Comparison of ENCODE assay signal across 16 mouse cellular contexts in the genomic region with DNA sequence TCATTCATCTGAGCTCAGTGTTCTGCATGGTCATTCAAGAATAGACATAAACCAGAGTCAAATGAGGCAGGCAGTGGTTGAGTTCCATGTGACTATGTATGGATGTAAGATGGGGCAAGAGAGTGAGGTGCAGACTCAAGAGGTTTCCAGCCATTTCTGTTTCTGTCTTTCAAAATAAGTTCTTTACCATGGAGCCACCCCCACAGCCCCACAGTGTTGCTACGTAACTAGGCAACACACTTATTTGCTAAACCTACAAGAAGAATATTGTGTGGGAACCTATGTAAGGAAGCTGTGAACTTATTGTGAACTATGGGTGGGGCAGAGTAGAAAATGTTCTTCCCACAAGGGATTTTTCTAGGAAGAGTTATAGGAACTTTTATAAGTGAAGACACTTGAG. TPM values are rescaled to one million over a fixed set of nuclear protein-coding genes. Genes with fewer than 3 reads are reported as not detected.
DNase-seq lines count a peak whose midpoint lies in the region; ATAC-seq and TF ChIP-seq lines count a peak whose summit lies in the region.
"Had no signal": no experiment of that assay in that cellular context is flagged by ENCODE, and none has a peak within 500 bp of the region (broad histone marks: within the 10 kb centered on the region; RNA-seq: fewer than 3 reads in every experiment).

No protein-coding gene starts in this region.

- TF ChIP-seq EP300 in heart, postnatal 0 days (IDR thresholded peaks at IDR 0.05; ENCODE audit: low read depth) = 0 out of 2 replicates have a peak, but pooled peaks have one; percentile 33

- no peaks in the 10 kb centered on the region for H3K27me3 ChIP-seq in heart, postnatal 0 days (ENCODE audit: control insufficient read depth, insufficient read depth, low read length)
- H3K27me3 ChIP-seq in splenic B cell, adult 2 months (ENCODE audit: control insufficient read depth, insufficient read depth, low read length, poor library complexity, severe bottlenecking) = no peaks in the 10 kb centered on the region
- H3K27me3 ChIP-seq in midbrain, postnatal 0 days (ENCODE audit: insufficient read depth, low read length) = no peaks in the 10 kb centered on the region
- H3K27me3 ChIP-seq: hindbrain, embryonic 13.5 days had no signal

- no peak for TF ChIP-seq CTCF in heart, postnatal 0 days (IDR thresholded peaks at IDR 0.05; ENCODE audit: low read depth)
- no peak for TF ChIP-seq CTCF in midbrain, postnatal 0 days (IDR thresholded peaks at IDR 0.05)

- no peak for DNase-seq in heart, postnatal 0 days (ENCODE audit: low spot score)
- no peak for DNase-seq in heart, postnatal 25 days (ENCODE audit: low spot score)
- DNase-seq in right cerebral cortex, adult 18-20 months = peak; percentile 26
- no peak for DNase-seq in right cerebral cortex, postnatal 4 days
- peak; percentile 45 to 54 for DNase-seq in left cerebral cortex, postnatal 14 days (ENCODE audit: low spot score in 2 of 2)
- peak; percentile 65 for DNase-seq in splenic B cell, adult 2 months (ENCODE audit: low read depth, low spot score)
- no peak for DNase-seq in ovary, postnatal 14 days (ENCODE audit: low spot score)
- no peak for DNase-seq in midbrain, postnatal 0 days (ENCODE audit: low spot score)
- DNase-seq: adrenal gland, adult 2 months; cerebellum, adult 11 months; kidney, postnatal 10 days had no signal

- H3K27ac ChIP-seq in heart, postnatal 0 days (ENCODE audit: low read depth) = 0 out of 2 replicates have a peak overlapping the region, but pooled peaks have one; percentile 55
- no peak overlapping the region for H3K27ac ChIP-seq in midbrain, postnatal 0 days (ENCODE audit: low read depth, low read length)
- H3K27ac ChIP-seq: heart, embryonic 10.5 days; hindbrain, embryonic 13.5 days had no signal

- peaks cover 7% of the 10 kb centered on the region; the same call in 1 of the 2 replicates for H3K4me1 ChIP-seq in heart, postnatal 0 days (ENCODE audit: control insufficient read depth, insufficient read depth)
- H3K4me1 ChIP-seq in midbrain, postnatal 0 days (ENCODE audit: insufficient read depth, low read length) = no peaks in the 10 kb centered on the region

- H3K9me3 ChIP-seq in heart, postnatal 0 days (replicated peaks; ENCODE audit: control insufficient read depth, low read length) = no peaks in the 10 kb centered on the region
- no peaks in the 10 kb centered on the region for H3K9me3 ChIP-seq in midbrain, postnatal 0 days (ENCODE audit: low read length)
- H3K9me3 ChIP-seq: heart, embryonic 10.5 days; hindbrain, embryonic 13.5 days had no signal

- no peak overlapping the region for H3K4me2 ChIP-seq in heart, postnatal 0 days (ENCODE audit: low read depth, low read length)
- H3K4me2 ChIP-seq in midbrain, postnatal 0 days (ENCODE audit: low read depth, low read length, poor library complexity, severe bottlenecking) = no peak overlapping the region
- H3K4me2 ChIP-seq: hindbrain, embryonic 13.5 days had no signal

- ATAC-seq in heart, postnatal 0 days (ENCODE audit: insufficient read depth, low read depth) = peak; percentile 27; the same call in 1 of the 2 replicates
- no peak for ATAC-seq in midbrain, postnatal 0 days (ENCODE audit: low FRiP score)

- no peak overlapping the region for H3K9ac ChIP-seq in heart, postnatal 0 days (replicated peaks; ENCODE audit: low read depth, low read length)
- no peak overlapping the region for H3K9ac ChIP-seq in midbrain, postnatal 0 days (replicated peaks; ENCODE audit: low read length, poor library complexity, severe bottlenecking)
- H3K9ac ChIP-seq: hindbrain, embryonic 13.5 days had no signal

- no peak overlapping the region for H3K4me3 ChIP-seq in heart, postnatal 0 days (ENCODE audit: low read depth, low read length)
- H3K4me3 ChIP-seq in midbrain, postnatal 0 days (ENCODE audit: low read depth, low read length) = no peak overlapping the region
- H3K4me3 ChIP-seq: heart, embryonic 10.5 days; hindbrain, embryonic 13.5 days had no signal

- intact Hi-C loops in heart, postnatal 25 days (cut with DNase I) = no loop called here
- intact Hi-C loops in left cerebral cortex, postnatal 14 days (cut with DNase I) = no loop called here

- 67% methylated on average over 1 of the region's 1 CpGs for WGBS in heart, postnatal 0 days
- 95% methylated on average over 1 of the region's 1 CpGs for WGBS in midbrain, postnatal 0 days

- H3K36me3 ChIP-seq in heart, postnatal 0 days (replicated peaks; ENCODE audit: control insufficient read depth, insufficient read depth, low read length) = no peaks in the 10 kb centered on the region
- H3K36me3 ChIP-seq in splenic B cell, adult 2 months (ENCODE audit: control insufficient read depth, insufficient read depth, low read length, poor library complexity, severe bottlenecking) = no peaks in the 10 kb centered on the region
- H3K36me3 ChIP-seq in midbrain, postnatal 0 days (ENCODE audit: insufficient read depth, low read length) = no peaks in the 10 kb centered on the region
- H3K36me3 ChIP-seq: heart, embryonic 10.5 days; hindbrain, embryonic 13.5 days had no signal

RNA-seq across cellular contexts. Expression of a gene that starts 6.8 kb away (rescaled TPM):
- 2.0 and 2.1 TPM in 2 replicates for total RNA-seq in heart, postnatal 0 days (2014; rRNA removed; ENCODE audit: low replicate concordance)
- 1.4 and 1.8 TPM in 2 replicates for polyA plus RNA-seq in heart, postnatal 0 days (2015; fragmentation: Nextera tagmentation; extraction: Ambion mirVana)
- total RNA-seq in heart, postnatal 25 days (2021) = 1 to 10 TPM; 1.3 to 3.0 TPM
- total RNA-seq in left cerebral cortex, postnatal 14 days (2021) = under 1 TPM; 0.57 to 0.62 TPM
- 1.1 and 3.3 TPM in 2 replicates for total RNA-seq in midbrain, postnatal 0 days (2014; rRNA removed)
- 0.74 and 1.4 TPM in 2 replicates for polyA plus RNA-seq in midbrain, postnatal 0 days (2015; fragmentation: Nextera tagmentation; extraction: Ambion mirVana)

RNA-seq across cellular contexts. Expression of a gene that starts 19.1 kb away (rescaled TPM):
- 0.08 TPM in 1 of 2 replicates, not detected in the other for total RNA-seq in heart, postnatal 0 days (2014; rRNA removed; ENCODE audit: low replicate concordance)
- 0.36 and 0.54 TPM in 2 replicates for polyA plus RNA-seq in heart, postnatal 0 days (2015; fragmentation: Nextera tagmentation; extraction: Ambion mirVana)
- 1 to 10 TPM in 1 of 2 experiments, under 1 TPM in 1; 0.55 to 1.7 TPM for total RNA-seq in heart, postnatal 25 days (2021)
- total RNA-seq in left cerebral cortex, postnatal 14 days (2021) = under 1 TPM in 1 of 2 experiments, not detected in 1; 0.17 TPM
- not detected in 2 replicates for total RNA-seq in midbrain, postnatal 0 days (2014; rRNA removed)
- 0.15 and 0.19 TPM in 2 replicates for polyA plus RNA-seq in midbrain, postnatal 0 days (2015; fragmentation: Nextera tagmentation; extraction: Ambion mirVana)
- polyA plus RNA-seq: heart, embryonic 10.5 days; hindbrain, embryonic 13.5 days had no signal

RNA-seq across cellular contexts. Expression of a gene that starts 31.5 kb away (rescaled TPM):
- 20.3 TPM in 1 of 2 replicates, not detected in the other for total RNA-seq in heart, postnatal 0 days (2014; rRNA removed; ENCODE audit: low replicate concordance)
- polyA plus RNA-seq in heart, postnatal 0 days (2015; fragmentation: Nextera tagmentation; extraction: Ambion mirVana) = 0.45 and 0.59 TPM in 2 replicates
- 1 to 10 TPM; 1.3 to 1.7 TPM for total RNA-seq in heart, postnatal 25 days (2021)
- not detected for total RNA-seq in left cerebral cortex, postnatal 14 days (2021)
- total RNA-seq in midbrain, postnatal 0 days (2014; rRNA removed) = not detected in 2 replicates
- not detected in 2 replicates for polyA plus RNA-seq in midbrain, postnatal 0 days (2015; fragmentation: Nextera tagmentation; extraction: Ambion mirVana)
- total RNA-seq: left cerebral cortex, adult 18-20 months had no signal
- polyA plus RNA-seq: heart, embryonic 10.5 days; hindbrain, embryonic 13.5 days; lung, embryonic 16.5 days had no signal

RNA-seq across cellular contexts. Expression of a gene that starts 32.1 kb away (rescaled TPM):
- total RNA-seq in heart, postnatal 0 days (2014; rRNA removed; ENCODE audit: low replicate concordance) = 2.7 and 8.2 TPM in 2 replicates
- 1.1 and 1.2 TPM in 2 replicates for polyA plus RNA-seq in heart, postnatal 0 days (2015; fragmentation: Nextera tagmentation; extraction: Ambion mirVana)
- 1 to 10 TPM; 5.6 to 7.0 TPM for total RNA-seq in heart, postnatal 25 days (2021)
- total RNA-seq in left cerebral cortex, postnatal 14 days (2021) = 1 to 10 TPM; 1.6 TPM
- total RNA-seq in midbrain, postnatal 0 days (2014; rRNA removed) = 0.55 and 1.7 TPM in 2 replicates
- polyA plus RNA-seq in midbrain, postnatal 0 days (2015; fragmentation: Nextera tagmentation; extraction: Ambion mirVana) = 0.18 and 0.20 TPM in 2 replicates

RNA-seq across cellular contexts. Expression of a gene that starts 58.9 kb away (rescaled TPM):
- not detected in 2 replicates for total RNA-seq in heart, postnatal 0 days (2014; rRNA removed; ENCODE audit: low replicate concordance)
- polyA plus RNA-seq in heart, postnatal 0 days (2015; fragmentation: Nextera tagmentation; extraction: Ambion mirVana) = not detected in 2 replicates
- not detected for total RNA-seq in heart, postnatal 25 days (2021)
- total RNA-seq in left cerebral cortex, postnatal 14 days (2021) = not detected
- not detected in 2 replicates for total RNA-seq in midbrain, postnatal 0 days (2014; rRNA removed)
- polyA plus RNA-seq in midbrain, postnatal 0 days (2015; fragmentation: Nextera tagmentation; extraction: Ambion mirVana) = not detected in 2 replicates
- total RNA-seq: adrenal gland, adult 2 months; left cerebral cortex, adult 18-20 months had no signal
- polyA plus RNA-seq: adrenal gland, adult 2 months; heart, embryonic 10.5 days; hindbrain, embryonic 13.5 days; lung, embryonic 16.5 days; urinary bladder, adult 2 months had no signal

Comparison
In these comparisons a context has a peak if more than half of its experiments do, and no peak if none do; other contexts are left out.
1. DNase-seq: peak in right cerebral cortex, adult 18-20 months (single experiment), left cerebral cortex, postnatal 14 days (2 of 2) and splenic B cell, adult 2 months (single experiment); none in heart, postnatal 0 days (single experiment), heart, postnatal 25 days (single experiment), right cerebral cortex, postnatal 4 days (single experiment), ovary, postnatal 14 days (single experiment) and midbrain, postnatal 0 days (single experiment).